ENCODE assay signal across 17 mouse cellular contexts in genomic region chr13:51767513-51767912, GRCm38 (mm10). TPM values are rescaled to one million over a fixed set of nuclear protein-coding genes. Genes with fewer than 3 reads are reported as not detected.
DNase-seq lines count a peak whose midpoint lies in the region; ATAC-seq and TF ChIP-seq lines count a peak whose summit lies in the region.
"Had no signal": no experiment of that assay in that cellular context is flagged by ENCODE, and none has a peak within 500 bp of the region (broad histone marks: within the 10 kb centered on the region; RNA-seq: fewer than 3 reads in every experiment).

No protein-coding gene starts in this region.

- H3K79me2 ChIP-seq in heart, adult 2 months (replicated peaks; ENCODE audit: control insufficient read depth, insufficient read depth, low read length): no peaks in the 10 kb centered on the region

- H3K36me3 ChIP-seq in heart, embryonic 16.5 days (ENCODE audit: control insufficient read depth, insufficient read depth): no peaks in the 10 kb centered on the region
- H3K36me3 ChIP-seq in heart, embryonic 11.5 days (ENCODE audit: control insufficient read depth, insufficient read depth, low read length): no peaks in the 10 kb centered on the region
- H3K36me3 ChIP-seq in heart, adult 2 months (ENCODE audit: control insufficient read depth, insufficient read depth, low read length): no peaks in the 10 kb centered on the region
- H3K36me3 ChIP-seq: liver, embryonic 15.5 days; midbrain, embryonic 10.5 days; neural tube, embryonic 13.5 days had no signal

- WGBS in heart, embryonic 16.5 days: 70% methylated on average over 8 of the region's 8 CpGs
- 57% methylated on average over 8 of the region's 8 CpGs for WGBS in heart, embryonic 11.5 days (ENCODE audit: insufficient replicate concordance)
- 64% methylated on average over 8 of the region's 8 CpGs for WGBS in heart, adult 2 months

- ATAC-seq in heart, embryonic 16.5 days (replicated peaks; ENCODE audit: extremely low read depth, insufficient read depth, low FRiP score): no peak
- ATAC-seq in heart, embryonic 11.5 days (replicated peaks; ENCODE audit: insufficient number of reproducible peaks, low FRiP score, low TSS enrichment): no peak
- ATAC-seq in granulocyte monocyte progenitor cell, adult 5-6 weeks (replicated peaks; ENCODE audit: poor library complexity, severe bottlenecking): peak; percentile 79
- ATAC-seq: Patski had no signal

- intact Hi-C loops in heart, adult 2 months (cut with DNase I): no loop called here
- intact Hi-C loops in gastrocnemius, adult 2 months (cut with DNase I): no loop called here

- TF ChIP-seq POLR2A in heart, adult 2 months (IDR thresholded peaks at IDR 0.05; ENCODE audit: insufficient read depth, low read depth, low read length): no peak

- H3K9me3 ChIP-seq in heart, embryonic 16.5 days (replicated peaks; ENCODE audit: control insufficient read depth, low read length): no peaks in the 10 kb centered on the region
- no peaks in the 10 kb centered on the region for H3K9me3 ChIP-seq in heart, embryonic 11.5 days (replicated peaks; ENCODE audit: control insufficient read depth, low read length)
- H3K9me3 ChIP-seq: heart, embryonic 10.5 days; liver, embryonic 15.5 days; midbrain, embryonic 10.5 days; neural tube, embryonic 13.5 days had no signal

- H3K4me1 ChIP-seq in heart, embryonic 16.5 days (ENCODE audit: control insufficient read depth, insufficient read depth, low read length): no peaks in the 10 kb centered on the region; the same call in none of the 2 replicates
- peaks cover 8% of the 10 kb centered on the region; the same call in 1 of the 2 replicates for H3K4me1 ChIP-seq in heart, embryonic 11.5 days (ENCODE audit: control insufficient read depth, insufficient read depth, low read length)
- H3K4me1 ChIP-seq in heart, adult 2 months (ENCODE audit: control insufficient read depth, insufficient read depth, low read length): no peaks in the 10 kb centered on the region

- TF ChIP-seq EP300 in heart, adult 2 months (IDR thresholded peaks at IDR 0.05; ENCODE audit: insufficient read depth, low read depth, low read length): no peak

- no peak for TF ChIP-seq CTCF in heart, adult 2 months (IDR thresholded peaks at IDR 0.05)
- TF ChIP-seq CTCF in gastrocnemius, adult 2 months (IDR thresholded peaks at IDR 0.05): no peak

- H3K9ac ChIP-seq in heart, embryonic 16.5 days (ENCODE audit: low read length): no peak overlapping the region
- no peak overlapping the region for H3K9ac ChIP-seq in heart, embryonic 11.5 days (ENCODE audit: low read depth, low read length)
- H3K9ac ChIP-seq in heart, adult 2 months (ENCODE audit: low read depth, low read length): no peak overlapping the region
- H3K9ac ChIP-seq: hindbrain, embryonic 14.5 days; liver, embryonic 15.5 days; neural tube, embryonic 13.5 days had no signal

- no peaks in the 10 kb centered on the region for H3K27me3 ChIP-seq in heart, embryonic 16.5 days (ENCODE audit: control insufficient read depth, insufficient read depth, low read length)
- no peaks in the 10 kb centered on the region for H3K27me3 ChIP-seq in heart, embryonic 11.5 days (ENCODE audit: control insufficient read depth, insufficient read depth, low read length)
- no peaks in the 10 kb centered on the region for H3K27me3 ChIP-seq in heart, adult 2 months (ENCODE audit: control insufficient read depth, insufficient read depth, low read length)
- H3K27me3 ChIP-seq: liver, embryonic 15.5 days; neural tube, embryonic 13.5 days; Patski had no signal

- H3K27ac ChIP-seq in heart, embryonic 16.5 days (ENCODE audit: low read length): peak overlapping the region; percentile 40; the same call in 1 of the 2 replicates
- no peak overlapping the region for H3K27ac ChIP-seq in heart, embryonic 11.5 days (ENCODE audit: low read depth, low read length)
- no peak overlapping the region for H3K27ac ChIP-seq in heart, adult 2 months
- no peak overlapping the region for H3K27ac ChIP-seq in gastrocnemius, adult 2 months
- H3K27ac ChIP-seq: heart, embryonic 10.5 days; hindbrain, embryonic 14.5 days; layer of hippocampus, adult 2 months; liver, embryonic 15.5 days; midbrain, embryonic 10.5 days; neural tube, embryonic 13.5 days; stomach, postnatal 0 days had no signal

- H3K4me3 ChIP-seq in heart, embryonic 16.5 days (ENCODE audit: low read length): no peak overlapping the region
- H3K4me3 ChIP-seq in heart, embryonic 11.5 days (ENCODE audit: low read depth, low read length): no peak overlapping the region
- H3K4me3 ChIP-seq in heart, adult 2 months: no peak overlapping the region
- H3K4me3 ChIP-seq in gastrocnemius, adult 2 months: no peak overlapping the region
- H3K4me3 ChIP-seq: heart, embryonic 10.5 days; layer of hippocampus, adult 2 months; liver, embryonic 15.5 days; midbrain, embryonic 10.5 days; neural tube, embryonic 13.5 days had no signal

- peak; percentile 64 for DNase-seq in A20 (ENCODE audit: low read depth, low spot score)
- peak; percentile 83 to 84 for DNase-seq in spleen, postnatal 36 days (ENCODE audit: low spot score in 2 of 2)
- DNase-seq in heart, adult 2 months: no peak
- DNase-seq in gastrocnemius, adult 2 months: no peak
- no peak for DNase-seq in heart, postnatal 4 days
- DNase-seq: adrenal gland, postnatal 10 days had no signal

- no peak overlapping the region for H3K4me2 ChIP-seq in heart, embryonic 16.5 days (ENCODE audit: low read depth, low read length)
- no peak overlapping the region for H3K4me2 ChIP-seq in heart, embryonic 11.5 days
- H3K4me2 ChIP-seq: hindbrain, embryonic 14.5 days; liver, embryonic 15.5 days; neural tube, embryonic 13.5 days had no signal

RNA-seq across cellular contexts. Expression of gene Sema4d, which starts 26.0 kb away (rescaled TPM):
- 17.6 and 22.5 TPM in 2 replicates for polyA plus RNA-seq in heart, embryonic 16.5 days (2015; fragmentation: Nextera tagmentation; extraction: Ambion mirVana)
- 11.0 and 13.7 TPM in 2 replicates for polyA plus RNA-seq in heart, embryonic 11.5 days (2014; fragmentation: Nextera tagmentation; extraction: Ambion mirVana)
- total RNA-seq in granulocyte monocyte progenitor cell, adult 5-6 weeks (2014; fragmentation: Nextera tagmentation): 31.5 and 32.8 TPM in 2 replicates
- total RNA-seq in granulocyte monocyte progenitor cell, adult 5-6 weeks (2017): 8.3 and 9.9 TPM in 2 replicates
- 10 to 100 TPM; 52.2 to 67.6 TPM for total RNA-seq in heart, adult 2 months (2021)
- 51.7 and 52.2 TPM in 2 replicates for polyA plus RNA-seq in heart, adult 2 months (2012; rRNA removed)
- total RNA-seq in gastrocnemius, adult 2 months (2021): 100 to 1,000 TPM; 110 to 132 TPM
- total RNA-seq in heart, postnatal 4 days (2021): 10 to 100 TPM; 54.7 to 61.4 TPM

Comparison
In these comparisons a context has a peak if more than half of its experiments do, and no peak if none do; other contexts are left out.
1. DNase-seq: peak in A20 (single experiment) and spleen, postnatal 36 days (2 of 2); none in heart, adult 2 months (0 of 2), gastrocnemius, adult 2 months (single experiment) and heart, postnatal 4 days (single experiment).